Mouse (Mus musculus) urinary bladder, adult 2 months (tissue): ENCODE measurements at regions not wholly inside any gene's neighbourhood (a gene's known extent, or its start where the extent isn't known, plus 50 kb on each side); places are given as distances from the start of the nearest gene placed in this dataset.

Source experiments
- DNase-seq: peaks from one replicate; pipeline ENCODE4 v3.0.0; 2022; ENCODE audit warnings: low spot score

GRCm38 (mm10) chr9:61226596-61227384 is 145.4 kb upstream of the Tle3 start:
- no peak for DNase-seq

- DNase-seq = no peak
These were observed 144.5 kb upstream of the Tle3 start for GRCm38 (mm10) chr9:61227492-61228229.

GRCm38 (mm10) chr9:61228230-61228631 is 143.9 kb upstream of the Tle3 start:
- DNase-seq = no peak

GRCm38 (mm10) chr9:61230306-61230705 is 141.9 kb upstream of the Tle3 start:
- no peak for DNase-seq

- DNase-seq = no peak
These were observed 139.5 kb upstream of the Tle3 start for GRCm38 (mm10) chr9:61232630-61233029.

- no peak for DNase-seq
These were observed 138.9 kb upstream of the Tle3 start for GRCm38 (mm10) chr9:61233251-61233650.

- no peak for DNase-seq
These were observed 136.2 kb upstream of the Tle3 start for GRCm38 (mm10) chr9:61235653-61236610.

- DNase-seq = no peak
These were observed 133.4 kb upstream of the Tle3 start for GRCm38 (mm10) chr9:61238687-61239250.

- DNase-seq = no peak
These were observed 132.8 kb upstream of the Tle3 start for GRCm38 (mm10) chr9:61239328-61239727.

GRCm38 (mm10) chr9:61241442-61241841 is 130.7 kb upstream of the Tle3 start:
- no peak for DNase-seq

- no peak for DNase-seq
These were observed 129.9 kb upstream of the Tle3 start for GRCm38 (mm10) chr9:61242167-61242860.

GRCm38 (mm10) chr9:61243289-61243688 is 128.9 kb upstream of the Tle3 start:
- DNase-seq = no peak

- no peak for DNase-seq
These were observed 122.3 kb upstream of the Tle3 start for GRCm38 (mm10) chr9:61249691-61250425.

- no peak for DNase-seq
These were observed 120.6 kb upstream of the Tle3 start for GRCm38 (mm10) chr9:61251606-61252005.

GRCm38 (mm10) chr9:61253761-61254160 is 118.4 kb upstream of the Tle3 start:
- DNase-seq = no peak

- no peak for DNase-seq
These were observed 114.7 kb upstream of the Tle3 start for GRCm38 (mm10) chr9:61257488-61257887.

GRCm38 (mm10) chr9:61258100-61258499 is 114.1 kb upstream of the Tle3 start:
- no peak for DNase-seq

- DNase-seq = no peak
These were observed 112.6 kb upstream of the Tle3 start for GRCm38 (mm10) chr9:61259421-61260174.

GRCm38 (mm10) chr9:61261263-61261662 is 110.9 kb upstream of the Tle3 start:
- no peak for DNase-seq
